Mouse (Mus musculus) stomach, postnatal 0 days (tissue): Measurements from ENCODE around the gene Pakap. TPM values are rescaled to one million over a fixed set of nuclear protein-coding genes. Genes with fewer than 3 reads are reported as not detected.

ENCODE experiments used
- ATAC-seq: fragments of 200-750 bp; cut with Nextera tagmentation; 2 replicates; pipeline ENCODE4 v1.8.0; 2017; ENCODE audit not compliant: low FRiP score, low TSS enrichment
- DNase-seq: peaks from one replicate; pipeline ENCODE4 v3.0.0-alpha.2; 2016; ENCODE audit warnings: low spot score
- H3K27ac ChIP-seq: fragments of 300-500 bp; sonication (generic); replicated peaks from 2 replicates; pipeline ENCODE4 v1.5.1; 2014; ENCODE audit warnings: mild to moderate bottlenecking, control low read depth
- H3K27me3 ChIP-seq: fragments of 300-500 bp; sonication (generic); 2 replicates; pipeline ENCODE4 v1.6.1; 2014; ENCODE audit warnings: low read length; ENCODE audit not compliant: control insufficient read depth, insufficient read depth
- H3K36me3 ChIP-seq: fragments of 300-500 bp; sonication (generic); 2 replicates; pipeline ENCODE4 v1.6.1; 2014; ENCODE audit warnings: low read length, mixed read lengths; ENCODE audit not compliant: control insufficient read depth, insufficient read depth
- H3K4me1 ChIP-seq: fragments of 300-500 bp; sonication (generic); replicated peaks from 2 replicates; pipeline ENCODE4 v1.6.1; 2014; ENCODE audit warnings: antibody characterized with exemption; ENCODE audit not compliant: control insufficient read depth, insufficient read depth
- H3K4me2 ChIP-seq: fragments of 300-500 bp; sonication (generic); replicated peaks from 2 replicates; pipeline ENCODE4 v1.6.1; 2014; ENCODE audit warnings: low read depth, mild to moderate bottlenecking, control low read depth, moderate library complexity
- H3K4me3 ChIP-seq: fragments of 300-500 bp; sonication (generic); 2 replicates; pipeline ENCODE4 v1.5.1; 2014; ENCODE audit warnings: low read depth, low read length, control low read depth
- H3K9ac ChIP-seq: fragments of 300-500 bp; sonication (generic); 2 replicates; pipeline ENCODE4 v1.6.1; 2014; ENCODE audit warnings: mild to moderate bottlenecking, low read length, control low read depth, mixed read lengths
- H3K9me3 ChIP-seq: fragments of 300-500 bp; sonication (generic); 2 replicates; pipeline ENCODE4 v1.6.1; 2016; ENCODE audit warnings: low read length; ENCODE audit not compliant: control insufficient read depth
- CTCF ChIP-seq: IDR thresholded peaks from 2 replicates; pipeline ENCODE4 v1.5.1; 2016; ENCODE audit warnings: antibody characterized with exemption, low read depth, mild to moderate bottlenecking, moderate library complexity
- EP300 ChIP-seq: optimal IDR thresholded peaks from 2 replicates; pipeline ENCODE3; 2016; ENCODE audit warnings: antibody characterized with exemption
- WGBS: fragments of 180-500 bp; shearing (Covaris S2); extraction: QIAGEN DNeasy Blood & Tissue Kit; methylation state at CpG from one replicate; pipeline ENCODE4 v1.1.7; 2014; 5-methylcytosine and 5-hydroxymethylcytosine counted together
- polyA plus RNA-seq: library from polyadenylated mRNA; unstranded; fragments of >200 nt; fragmentation: Nextera tagmentation; extraction: Ambion mirVana; gene quantifications from 2 replicates; pipeline ENCODE4 v1.2.1, GENCODE M21; 2015

The Pakap gene
- polyA plus RNA-seq, 1 experiment from 2014 or later: 12.2 TPM

- Histone ChIP-seq H3K36me3 (no peaks in the 10 kb centered on the region), H3K4me3 (no peak overlapping the region), H3K27me3 (no peaks in the 10 kb centered on the region), H3K4me1 (no peaks in the 10 kb centered on the region), H3K27ac (no peak overlapping the region), H3K9ac (no peak overlapping the region), H3K9me3 (no peaks in the 10 kb centered on the region), H3K4me2 (no peak overlapping the region)
- 69% methylated on average over 11 of the region's 11 CpGs for WGBS
- TF ChIP-seq EP300: no peak
- no peak for DNase-seq
- no peak for ATAC-seq
Observed at GRCm38 (mm10) chr4:57730801-57731598, 163.0 kb downstream of the Pakap start.

DNA sequence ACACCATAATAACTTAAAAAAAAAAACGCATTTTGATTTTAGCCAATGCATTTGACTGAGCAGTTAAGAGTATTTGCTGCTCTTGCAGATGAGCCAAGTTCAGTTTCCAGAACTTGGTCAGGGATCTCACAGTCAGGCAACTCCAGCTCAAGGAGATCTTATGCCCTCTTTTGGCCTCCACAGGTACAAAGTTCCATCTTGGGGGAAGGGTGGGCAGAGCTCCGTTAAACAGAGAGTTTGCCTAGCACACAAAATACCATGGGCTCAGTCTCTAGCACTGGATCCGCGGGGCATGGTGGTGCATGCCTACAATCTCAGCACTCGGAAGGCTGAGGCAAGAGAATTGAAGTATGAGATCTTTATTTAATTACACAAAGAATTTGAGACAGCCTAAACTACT, 164.4 kb downstream of the Pakap start:
- H3K9ac ChIP-seq: no peak overlapping the region
- no peaks in the 10 kb centered on the region for H3K9me3 ChIP-seq
- no peak for TF ChIP-seq EP300
- no peak for TF ChIP-seq CTCF
- no peak overlapping the region for H3K4me2 ChIP-seq
- H3K4me1 ChIP-seq: no peaks in the 10 kb centered on the region
- DNase-seq: no peak
- no peaks in the 10 kb centered on the region for H3K27me3 ChIP-seq
- WGBS: 65% methylated on average over 5 of the region's 5 CpGs
- no peaks in the 10 kb centered on the region for H3K36me3 ChIP-seq
- no peak overlapping the region for H3K27ac ChIP-seq
- H3K4me3 ChIP-seq: no peak overlapping the region
- ATAC-seq: no peak

GRCm38 (mm10) chr4:57733445-57733844, 165.5 kb downstream of the Pakap start:
- 67% methylated on average over 3 of the region's 3 CpGs for WGBS
- no peaks in the 10 kb centered on the region for H3K27me3 ChIP-seq
- no peak overlapping the region for H3K27ac ChIP-seq
- H3K9me3 ChIP-seq: no peaks in the 10 kb centered on the region
- TF ChIP-seq EP300 (no peak), CTCF (no peak)
- no peak overlapping the region for H3K4me2 ChIP-seq
- H3K36me3 ChIP-seq: no peaks in the 10 kb centered on the region
- DNase-seq (no peak), ATAC-seq (no peak)
- no peak overlapping the region for H3K4me3 ChIP-seq
- H3K4me1 ChIP-seq: no peaks in the 10 kb centered on the region
- no peak overlapping the region for H3K9ac ChIP-seq

GRCm38 (mm10) chr4:57735426-57735825, 167.4 kb downstream of the Pakap start:
- Histone ChIP-seq H3K4me2 (no peak overlapping the region), H3K9ac (no peak overlapping the region), H3K27ac (no peak overlapping the region), H3K36me3 (no peaks in the 10 kb centered on the region), H3K4me1 (no peaks in the 10 kb centered on the region), H3K4me3 (no peak overlapping the region), H3K27me3 (no peaks in the 10 kb centered on the region), H3K9me3 (no peaks in the 10 kb centered on the region)
- TF ChIP-seq CTCF (no peak), EP300 (no peak)
- 75% methylated on average over 5 of the region's 5 CpGs for WGBS
- ATAC-seq (no peak), DNase-seq (no peak)

GRCm38 (mm10) chr4:57738856-57739552, 171.0 kb downstream of the Pakap start:
- no peak for ATAC-seq
- H3K4me1 ChIP-seq: no peaks in the 10 kb centered on the region
- H3K36me3 ChIP-seq: no peaks in the 10 kb centered on the region
- TF ChIP-seq CTCF: no peak
- TF ChIP-seq EP300: no peak
- H3K4me3 ChIP-seq: no peak overlapping the region
- no peak overlapping the region for H3K27ac ChIP-seq
- WGBS: 62% methylated on average over 8 of the region's 8 CpGs
- no peak overlapping the region for H3K4me2 ChIP-seq
- no peaks in the 10 kb centered on the region for H3K9me3 ChIP-seq
- DNase-seq: no peak
- no peaks in the 10 kb centered on the region for H3K27me3 ChIP-seq
- H3K9ac ChIP-seq: no peak overlapping the region

DNA sequence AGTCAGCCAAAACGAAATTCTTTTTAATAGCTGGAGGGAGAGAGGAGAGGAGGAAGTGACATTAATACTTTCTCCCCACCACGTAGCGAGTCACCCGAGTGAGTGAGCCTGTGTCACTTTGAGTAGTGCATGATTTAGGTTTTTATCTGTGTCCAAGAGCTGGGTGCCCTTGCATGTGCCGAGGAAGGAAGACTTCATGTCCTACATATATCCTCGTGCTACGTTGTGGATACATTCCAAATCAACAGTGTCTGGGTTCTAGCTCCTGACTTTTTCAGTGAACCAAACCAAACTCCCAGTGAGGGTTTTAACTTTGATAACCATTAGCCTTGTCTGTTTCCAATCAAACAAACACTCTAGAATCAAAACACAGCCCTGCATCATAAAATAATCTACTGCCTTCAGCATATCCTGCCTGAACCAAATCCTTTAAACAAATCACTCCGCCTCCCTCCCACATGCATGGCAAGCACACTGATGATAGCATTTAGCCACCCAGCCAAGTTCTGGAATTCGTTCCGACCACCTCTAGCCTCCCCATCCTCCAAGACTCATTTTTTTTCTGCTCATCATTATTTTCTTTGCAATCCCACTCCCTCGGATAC, 175.4 kb downstream of the Pakap start:
- 65% methylated on average over 11 of the region's 11 CpGs for WGBS
- Histone ChIP-seq H3K27me3 (no peaks in the 10 kb centered on the region), H3K36me3 (no peaks in the 10 kb centered on the region), H3K9me3 (no peaks in the 10 kb centered on the region), H3K4me3 (no peak overlapping the region), H3K4me2 (no peak overlapping the region), H3K9ac (no peak overlapping the region), H3K4me1 (no peaks in the 10 kb centered on the region), H3K27ac (no peak overlapping the region)
- no peak for ATAC-seq
- DNase-seq: no peak
- TF ChIP-seq CTCF (no peak), EP300 (no peak)
